Mouse (Mus musculus): ENCODE measurements around the gene Mdk.

DNA sequence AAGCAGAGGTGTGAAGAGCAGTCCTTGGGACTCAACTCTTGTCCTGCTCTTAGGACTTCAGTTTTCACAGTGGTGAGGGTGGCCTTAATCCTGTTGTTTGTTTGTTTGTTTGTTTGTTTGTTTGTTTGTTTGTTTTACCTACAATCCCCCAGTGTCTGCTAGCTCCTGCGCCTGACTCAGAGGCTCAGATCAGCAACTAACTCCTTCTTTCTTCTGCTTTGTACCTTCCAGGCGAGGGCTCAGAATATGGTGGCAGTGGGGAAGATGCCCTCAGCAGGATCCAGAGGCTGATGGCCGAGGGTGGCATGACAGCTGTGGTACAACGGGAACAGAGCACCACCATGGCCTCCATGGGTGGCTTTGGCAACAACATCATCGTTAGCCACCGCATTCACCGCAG lies 15.0 kb downstream of the Mdk start:
- TF ChIP-seq CTCF (IDR thresholded peaks at IDR 0.05; ENCODE audit: low read depth) = no peak
- no peak for TF ChIP-seq EP300 (IDR thresholded peaks at IDR 0.05; ENCODE audit: low read depth)
